Mouse (Mus musculus) limb, embryonic 10.5 days (tissue): ENCODE data around the gene Ibtk. TPM values are rescaled to one million over a fixed set of nuclear protein-coding genes. Genes with fewer than 3 reads are reported as not detected.

Source experiments
- DNase-seq: peaks from one replicate; pipeline ENCODE4 v3.0.0-alpha.2; 2017; ENCODE audit warnings: low spot score
- H3K27ac ChIP-seq: fragments of 300-500 bp; sonication (generic); 2 replicates; pipeline ENCODE4 v1.5.1; 2016; ENCODE audit warnings: mild to moderate bottlenecking
- H3K27me3 ChIP-seq: fragments of 300-500 bp; sonication (generic); 2 replicates; pipeline ENCODE4 v1.6.1; 2016; ENCODE audit warnings: low read depth, mild to moderate bottlenecking; ENCODE audit not compliant: poor library complexity, severe bottlenecking
- H3K36me3 ChIP-seq: fragments of 300-500 bp; sonication (generic); 2 replicates; pipeline ENCODE4 v1.6.1; 2016; ENCODE audit warnings: mild to moderate bottlenecking, moderate library complexity
- H3K4me1 ChIP-seq: fragments of 300-500 bp; sonication (generic); 2 replicates; pipeline ENCODE4 v1.6.1; 2016
- H3K4me3 ChIP-seq: fragments of 300-500 bp; sonication (generic); 2 replicates; pipeline ENCODE4 v1.5.1; 2016; ENCODE audit warnings: mild to moderate bottlenecking, moderate library complexity
- H3K9me3 ChIP-seq: fragments of 300-500 bp; sonication (generic); replicated peaks from 2 replicates; pipeline ENCODE4 v1.6.1; 2016; ENCODE audit warnings: mild to moderate bottlenecking
- WGBS: fragments of 180-500 bp; shearing (Covaris S2); methylation state at CpG from one replicate; pipeline ENCODE4 v1.1.7; 2016; 5-methylcytosine and 5-hydroxymethylcytosine counted together
- polyA plus RNA-seq: library from polyadenylated mRNA; unstranded; fragments of >200 nt; fragmentation: Nextera tagmentation; extraction: Ambion mirVana; gene quantifications from 2 replicates; pipeline ENCODE4 v1.2.1, GENCODE M21; 2016

The Ibtk gene
- polyA plus RNA-seq, 1 experiment from 2014 or later: 36.9 TPM

- H3K36me3 ChIP-seq: no peaks in the 10 kb centered on the region
- WGBS: 82% methylated on average over 10 of the region's 10 CpGs
- DNase-seq: no peak
- no peaks in the 10 kb centered on the region for H3K27me3 ChIP-seq
- no peak overlapping the region for H3K27ac ChIP-seq
- H3K9me3 ChIP-seq: no peaks in the 10 kb centered on the region
- H3K4me1 ChIP-seq: peaks cover 6% of the 10 kb centered on the region
- H3K4me3 ChIP-seq: no peak overlapping the region
Measured at GRCm38 (mm10) chr9:85675131-85675905, 73.8 kb downstream of the Ibtk start.

- no peaks in the 10 kb centered on the region for H3K9me3 ChIP-seq
- H3K4me3 ChIP-seq: no peak overlapping the region
- no peak for DNase-seq
- 66% methylated on average over 15 of the region's 15 CpGs for whole genome bisulfite sequencing
- no peaks in the 10 kb centered on the region for H3K27me3 ChIP-seq
- H3K4me1 ChIP-seq: peaks cover 6% of the 10 kb centered on the region
- H3K36me3 ChIP-seq: no peaks in the 10 kb centered on the region
- no peak overlapping the region for H3K27ac ChIP-seq
Measured at GRCm38 (mm10) chr9:85673907-85674481, 75.1 kb downstream of the Ibtk start.

- Histone ChIP-seq H3K4me3 (no peak overlapping the region), H3K9me3 (no peaks in the 10 kb centered on the region), H3K36me3 (no peaks in the 10 kb centered on the region), H3K27me3 (no peaks in the 10 kb centered on the region), H3K27ac (no peak overlapping the region), H3K4me1 (peaks cover 6% of the 10 kb centered on the region)
- DNase-seq: no peak
- WGBS: 81% methylated on average over 6 of the region's 6 CpGs
Measured at GRCm38 (mm10) chr9:85671582-85672331, 77.4 kb downstream of the Ibtk start.

DNA sequence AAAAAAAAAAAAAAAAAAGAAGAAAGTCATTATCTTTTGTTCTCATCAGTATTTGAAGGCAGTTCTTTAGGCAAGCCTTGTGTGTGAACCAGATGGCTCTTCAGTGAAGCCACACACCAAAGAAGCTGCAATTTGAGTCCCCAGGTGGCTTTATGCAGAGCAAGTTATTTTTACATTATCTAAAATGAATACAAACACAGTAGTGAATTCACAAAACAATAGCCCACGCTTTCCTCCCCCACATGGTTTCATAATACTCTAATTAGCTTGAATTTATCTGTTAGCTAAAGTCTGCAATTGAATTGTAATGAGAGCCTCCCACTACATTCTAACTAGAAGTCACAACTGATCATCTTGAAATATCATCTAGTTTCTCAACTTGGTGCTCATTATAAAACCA, 84.8 kb downstream of the Ibtk start:
- Histone ChIP-seq H3K4me3 (no peak overlapping the region), H3K4me1 (no peaks in the 10 kb centered on the region), H3K36me3 (no peaks in the 10 kb centered on the region), H3K27ac (no peak overlapping the region), H3K9me3 (no peaks in the 10 kb centered on the region), H3K27me3 (no peaks in the 10 kb centered on the region)
- 79% methylated on average over 1 of the region's 1 CpGs for WGBS
- DNase-seq: no peak

DNA sequence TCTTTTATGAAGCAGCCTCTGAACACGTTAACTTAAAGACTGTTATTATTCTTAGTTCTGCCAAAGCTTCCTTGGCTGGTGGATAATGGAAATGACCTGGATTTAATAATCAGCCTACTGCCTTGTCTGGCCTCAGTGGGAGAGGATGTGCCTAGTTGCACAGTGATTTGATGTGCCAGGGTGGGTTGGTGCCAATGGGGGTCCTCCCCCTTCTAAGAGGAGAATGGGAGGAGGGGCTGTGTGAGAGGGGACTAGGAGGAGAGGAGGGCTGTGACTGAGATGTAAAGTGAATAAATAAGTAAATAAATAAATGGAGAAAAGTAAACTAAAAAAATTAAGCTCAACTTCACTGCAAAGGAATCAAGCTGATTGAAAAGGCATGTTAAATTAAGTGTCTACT, 85.3 kb downstream of the Ibtk start:
- Histone ChIP-seq H3K9me3 (no peaks in the 10 kb centered on the region), H3K27me3 (no peaks in the 10 kb centered on the region), H3K27ac (no peak overlapping the region), H3K36me3 (no peaks in the 10 kb centered on the region), H3K4me3 (no peak overlapping the region), H3K4me1 (no peaks in the 10 kb centered on the region)
- DNase-seq: no peak
- WGBS: 90% methylated on average over 1 of the region's 1 CpGs

- Histone ChIP-seq H3K27ac (no peak overlapping the region), H3K4me1 (no peaks in the 10 kb centered on the region), H3K9me3 (no peaks in the 10 kb centered on the region), H3K4me3 (no peak overlapping the region), H3K27me3 (no peaks in the 10 kb centered on the region), H3K36me3 (no peaks in the 10 kb centered on the region)
- no peak for DNase-seq
- 47% methylated on average over 8 of the region's 8 CpGs for WGBS
Measured at GRCm38 (mm10) chr9:85663091-85663490, 86.0 kb downstream of the Ibtk start.

- no peaks in the 10 kb centered on the region for H3K27me3 ChIP-seq
- WGBS: 70% methylated on average over 4 of the region's 4 CpGs
- no peak overlapping the region for H3K4me3 ChIP-seq
- no peak for DNase-seq
- no peaks in the 10 kb centered on the region for H3K4me1 ChIP-seq
- H3K36me3 ChIP-seq: no peaks in the 10 kb centered on the region
- no peak overlapping the region for H3K27ac ChIP-seq
- no peaks in the 10 kb centered on the region for H3K9me3 ChIP-seq
Measured at GRCm38 (mm10) chr9:85653401-85653800, 95.7 kb downstream of the Ibtk start.

DNA sequence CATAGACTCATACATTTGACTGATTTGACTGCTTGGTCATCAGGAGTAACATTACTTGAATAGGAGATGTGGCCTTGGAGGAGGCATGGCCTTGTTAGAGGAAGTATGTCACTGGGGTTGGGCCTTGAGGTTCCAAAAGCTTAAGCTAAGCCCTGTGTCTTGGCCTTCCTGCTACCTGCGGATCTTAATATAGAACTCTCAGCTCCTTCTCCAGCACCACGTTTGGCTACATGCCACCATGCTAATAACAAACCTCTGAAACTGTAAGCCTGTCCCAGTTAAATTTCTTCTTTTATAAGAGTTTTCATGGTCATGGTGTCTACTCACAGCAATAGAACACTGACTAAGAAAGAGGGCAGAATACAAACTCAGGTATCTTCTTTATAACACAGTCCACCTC, 110.9 kb downstream of the Ibtk start:
- DNase-seq: no peak
- Histone ChIP-seq H3K9me3 (no peaks in the 10 kb centered on the region), H3K27ac (no peak overlapping the region), H3K27me3 (no peaks in the 10 kb centered on the region), H3K36me3 (no peaks in the 10 kb centered on the region), H3K4me1 (no peaks in the 10 kb centered on the region), H3K4me3 (no peak overlapping the region)
- WGBS: 86% methylated on average over 2 of the region's 2 CpGs

Other genes starting within 250 kb of the Ibtk start
- 19.4 and 23.5 TPM in 2 replicates for gene Tpbg, start 93.0 kb upstream of the Ibtk start, polyA plus RNA-seq